Mouse (Mus musculus) liver (tissue): ENCODE measurements around the gene Grin1.

Experiments used
- DNase-seq: peaks from one replicate; pipeline ENCODE4 v3.0.0-alpha.2; 2020; ENCODE audit warnings: mixed read lengths

The Grin1 gene

GRCm38 (mm10) chr2:25311491-25311891 is 7.5 kb downstream of the Grin1 start:
- DNase-seq: no peak

GRCm38 (mm10) chr2:25310969-25311368 is 8.0 kb downstream of the Grin1 start:
- no peak for DNase-seq

DNA sequence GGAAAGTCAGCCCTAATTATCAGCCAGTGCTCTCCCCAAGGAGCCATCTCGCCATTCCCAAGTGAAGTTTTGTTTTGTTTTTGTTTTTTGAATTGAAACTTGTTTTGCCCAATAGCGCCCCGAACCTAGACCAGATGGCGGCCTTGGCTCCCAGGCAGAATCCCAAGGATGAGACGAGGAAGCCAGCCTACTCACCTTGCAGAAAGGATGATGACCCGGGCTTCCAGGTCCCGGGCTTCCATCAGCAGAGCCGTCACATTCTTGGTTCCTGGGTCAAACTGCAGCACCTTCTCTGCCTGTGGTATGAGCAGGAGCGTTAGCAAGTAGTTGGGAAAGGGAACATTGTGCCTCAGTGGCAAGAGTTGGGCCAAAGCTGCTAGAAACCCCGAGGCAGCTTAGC is 8.8 kb downstream of the Grin1 start:
- DNase-seq: no peak

- DNase-seq: no peak
Observed at GRCm38 (mm10) chr2:25305587-25306359, 13.2 kb downstream of the Grin1 start.

GRCm38 (mm10) chr2:25304657-25305541 is 14.1 kb downstream of the Grin1 start:
- DNase-seq: peak; percentile 26

- DNase-seq: no peak
Observed at GRCm38 (mm10) chr2:25303931-25304656, 14.9 kb downstream of the Grin1 start.

- no peak for DNase-seq
Observed at GRCm38 (mm10) chr2:25303452-25303851, 15.5 kb downstream of the Grin1 start.

- DNase-seq: no peak
Observed at GRCm38 (mm10) chr2:25298046-25298445, 20.9 kb downstream of the Grin1 start.

- DNase-seq: no peak
Observed at GRCm38 (mm10) chr2:25297093-25297492, 21.9 kb downstream of the Grin1 start.

GRCm38 (mm10) chr2:25293706-25294105 is 25.3 kb downstream of the Grin1 start:
- DNase-seq: no peak

- DNase-seq: peak; percentile 77
Observed at GRCm38 (mm10) chr2:25292856-25293255, 26.1 kb downstream of the Grin1 start.

GRCm38 (mm10) chr2:25292054-25292544 is 26.9 kb downstream of the Grin1 start:
- DNase-seq: no peak

- DNase-seq: no peak
Observed at GRCm38 (mm10) chr2:25291184-25292053, 27.6 kb downstream of the Grin1 start.

DNA sequence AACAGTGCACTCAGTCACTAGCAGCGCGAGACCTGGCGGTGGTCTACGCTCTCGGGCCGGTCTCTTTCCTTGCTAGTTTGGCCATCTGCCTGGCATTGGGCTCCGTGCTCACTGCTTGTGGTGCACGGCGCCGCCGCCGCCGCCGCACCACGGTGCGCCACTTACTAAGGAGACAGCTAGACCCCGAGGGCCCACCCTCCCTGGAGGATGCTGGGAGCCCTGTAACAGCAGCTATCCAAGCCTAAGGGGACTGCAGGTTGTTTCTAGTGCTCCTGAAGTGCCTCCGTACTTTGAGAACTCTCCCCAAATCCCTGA is 28.2 kb downstream of the Grin1 start:
- no peak for DNase-seq

- no peak for DNase-seq
Observed at GRCm38 (mm10) chr2:25290101-25290815, 28.7 kb downstream of the Grin1 start.

DNA sequence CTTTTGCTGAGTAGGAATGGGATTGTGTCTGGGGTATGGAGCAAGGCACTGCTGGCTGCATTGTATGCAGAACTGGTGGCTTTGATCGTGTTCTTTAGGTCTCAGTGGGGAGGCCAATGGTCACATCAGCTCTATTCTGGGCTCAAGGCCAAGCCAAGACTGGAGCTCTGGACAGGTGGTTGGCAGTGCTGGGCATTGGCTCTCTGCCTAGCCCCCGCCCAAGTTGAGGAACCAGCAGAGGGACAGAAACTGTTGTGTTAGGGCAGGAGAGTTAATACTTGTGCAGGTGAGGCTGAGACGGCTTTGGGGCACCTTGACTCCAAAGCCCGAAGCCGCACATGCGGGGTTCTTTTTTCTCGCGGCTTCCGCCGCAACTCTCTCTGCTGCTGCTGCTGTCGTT is 29.3 kb downstream of the Grin1 start, which contains the start of gene Lrrc26:
Lrrc26 (plus strand) TSS at position 265 of the 400 bp plus-strand sequence.
- no peak for DNase-seq

GRCm38 (mm10) chr2:25288734-25289345 is 30.1 kb downstream of the Grin1 start:
- no peak for DNase-seq

DNA sequence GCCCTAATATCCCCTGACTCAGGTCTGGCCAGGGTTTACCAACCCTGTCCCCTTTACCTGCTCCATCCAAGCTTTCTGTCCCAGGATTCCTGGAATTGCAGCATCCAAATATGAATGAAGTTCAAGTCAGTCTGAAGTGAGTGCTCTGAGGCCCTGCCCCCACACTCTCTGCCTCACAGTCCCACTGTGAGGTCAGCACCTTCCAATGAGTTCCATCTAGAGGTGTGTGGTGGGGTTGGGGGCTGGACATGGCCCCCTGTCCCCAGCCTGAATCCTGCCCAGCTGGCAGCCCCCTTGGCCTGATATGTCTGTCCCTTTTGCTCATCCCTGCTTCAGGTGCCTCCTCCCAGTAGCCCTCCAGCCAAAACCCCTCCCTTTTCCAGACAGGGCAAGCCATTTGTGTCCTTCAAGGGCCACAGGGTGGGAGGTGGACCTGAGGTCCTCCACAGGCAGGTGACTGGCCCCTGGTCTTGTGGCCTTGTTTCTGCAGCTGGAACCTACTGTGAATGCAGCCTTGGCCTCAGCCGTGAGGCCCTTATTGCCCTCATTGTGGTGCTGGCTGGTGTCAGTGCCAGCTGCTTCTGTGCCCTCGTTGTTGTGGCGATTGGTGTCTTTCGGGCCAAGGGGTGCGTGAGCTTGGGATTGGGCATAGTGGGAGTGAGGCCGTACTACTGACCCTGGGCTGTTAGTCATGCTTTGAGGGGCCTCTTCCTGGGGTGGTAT is 30.9 kb downstream of the Grin1 start, which contains the start of gene Tmem210:
Tmem210 (plus strand) TSS at position 219 of the 723 bp plus-strand sequence.
- DNase-seq: no peak

GRCm38 (mm10) chr2:25286837-25287636 is 31.9 kb downstream of the Grin1 start:
- DNase-seq: no peak
